Comparison of ENCODE assay signal across 9 mouse cellular contexts in genomic region chr12:88722031-88722690, GRCm38 (mm10). TPM values are rescaled to one million over a fixed set of nuclear protein-coding genes. Genes with fewer than 3 reads are reported as not detected.
DNase-seq lines count a peak whose midpoint lies in the region; ATAC-seq and TF ChIP-seq lines count a peak whose summit lies in the region.
"Had no signal": no experiment of that assay in that cellular context is flagged by ENCODE, and none has a peak within 500 bp of the region (broad histone marks: within the 10 kb centered on the region; RNA-seq: fewer than 3 reads in every experiment).

No protein-coding gene starts in this region.

- no peak for TF ChIP-seq POLR2A in kidney, adult 2 months (IDR thresholded peaks at IDR 0.05; ENCODE audit: low read depth, low read length)

- H3K27me3 ChIP-seq in kidney, embryonic 15.5 days, result peaks cover 6% of the 10 kb centered on the region; the same call in 1 of the 2 replicates
- H3K27me3 ChIP-seq in kidney, adult 2 months (replicated peaks; ENCODE audit: control insufficient read depth, insufficient read depth, low read length), result no peaks in the 10 kb centered on the region; the same call in 1 of the 2 replicates
- H3K27me3 ChIP-seq in embryonic facial prominence, embryonic 12.5 days, result 0 out of 2 replicates have a peak, but pooled peaks cover 2% of the 10 kb centered on the region
- H3K27me3 ChIP-seq in forebrain, postnatal 0 days (ENCODE audit: insufficient read depth, low read length), result no peaks in the 10 kb centered on the region
- no peaks in the 10 kb centered on the region for H3K27me3 ChIP-seq in midbrain, embryonic 12.5 days

- ATAC-seq in kidney, embryonic 15.5 days (replicated peaks; ENCODE audit: low FRiP score), result 0 out of 2 replicates have a peak, but pooled peaks have one; percentile 12
- no peak for ATAC-seq in embryonic facial prominence, embryonic 12.5 days (ENCODE audit: insufficient number of reproducible peaks, insufficient read depth, low FRiP score, low TSS enrichment)
- ATAC-seq in forebrain, postnatal 0 days, result no peak
- ATAC-seq in midbrain, embryonic 12.5 days (ENCODE audit: low FRiP score, low read depth), result peak; percentile 53

- H3K36me3 ChIP-seq in kidney, embryonic 15.5 days, result no peaks in the 10 kb centered on the region
- no peaks in the 10 kb centered on the region for H3K36me3 ChIP-seq in kidney, adult 2 months (ENCODE audit: control insufficient read depth, insufficient read depth, low read length)
- H3K36me3 ChIP-seq in embryonic facial prominence, embryonic 12.5 days, result no peaks in the 10 kb centered on the region
- H3K36me3 ChIP-seq in forebrain, postnatal 0 days (ENCODE audit: insufficient read depth), result no peaks in the 10 kb centered on the region
- H3K36me3 ChIP-seq in midbrain, embryonic 12.5 days, result no peaks in the 10 kb centered on the region

- no peak overlapping the region for H3K4me3 ChIP-seq in kidney, embryonic 15.5 days (replicated peaks)
- H3K4me3 ChIP-seq in kidney, adult 2 months (ENCODE audit: insufficient read depth, low read depth, low read length), result no peak overlapping the region
- no peak overlapping the region for H3K4me3 ChIP-seq in embryonic facial prominence, embryonic 12.5 days
- peak overlapping the region; percentile 50 for H3K4me3 ChIP-seq in forebrain, postnatal 0 days (ENCODE audit: low read depth, low read length)
- H3K4me3 ChIP-seq in midbrain, embryonic 12.5 days, result peak overlapping the region; percentile 43; the same call in 1 of the 2 replicates
- H3K4me3 ChIP-seq: myocyte had no signal

- H3K4me1 ChIP-seq in kidney, embryonic 15.5 days, result 0 out of 2 replicates have a peak, but pooled peaks cover 9% of the 10 kb centered on the region
- H3K4me1 ChIP-seq in kidney, adult 2 months (ENCODE audit: control insufficient read depth, insufficient read depth, low read length), result no peaks in the 10 kb centered on the region
- H3K4me1 ChIP-seq in embryonic facial prominence, embryonic 12.5 days, result no peaks in the 10 kb centered on the region
- no peaks in the 10 kb centered on the region for H3K4me1 ChIP-seq in forebrain, postnatal 0 days (ENCODE audit: insufficient read depth)
- 0 out of 2 replicates have a peak, but pooled peaks cover 4% of the 10 kb centered on the region for H3K4me1 ChIP-seq in midbrain, embryonic 12.5 days

- TF ChIP-seq CTCF in kidney, adult 2 months (conservative IDR thresholded peaks at IDR 0.05; ENCODE audit: insufficient read depth, insufficient read length, low read depth, low read length), result no peak
- TF ChIP-seq CTCF in forebrain, postnatal 0 days (IDR thresholded peaks at IDR 0.05; ENCODE audit: low read depth), result no peak

- no peak overlapping the region for H3K27ac ChIP-seq in kidney, embryonic 15.5 days
- H3K27ac ChIP-seq in kidney, adult 2 months (ENCODE audit: insufficient read depth, low read depth, low read length), result no peak overlapping the region
- H3K27ac ChIP-seq in embryonic facial prominence, embryonic 12.5 days, result no peak overlapping the region
- H3K27ac ChIP-seq in forebrain, postnatal 0 days (ENCODE audit: low read depth, low read length), result no peak overlapping the region
- no peak overlapping the region for H3K27ac ChIP-seq in midbrain, embryonic 12.5 days (replicated peaks)

- WGBS in kidney, embryonic 15.5 days, result 41% methylated on average over 3 of the region's 3 CpGs
- WGBS in kidney, adult 2 months, result 27% methylated on average over 3 of the region's 3 CpGs
- WGBS in embryonic facial prominence, embryonic 12.5 days, result 29% methylated on average over 3 of the region's 3 CpGs
- WGBS in forebrain, postnatal 0 days, result 42% methylated on average over 3 of the region's 3 CpGs
- WGBS in midbrain, embryonic 12.5 days, result 47% methylated on average over 3 of the region's 3 CpGs

- H3K9me3 ChIP-seq in kidney, embryonic 15.5 days (replicated peaks), result no peaks in the 10 kb centered on the region
- no peaks in the 10 kb centered on the region for H3K9me3 ChIP-seq in embryonic facial prominence, embryonic 12.5 days
- H3K9me3 ChIP-seq in forebrain, postnatal 0 days (ENCODE audit: low read length), result no peaks in the 10 kb centered on the region
- H3K9me3 ChIP-seq in midbrain, embryonic 12.5 days, result no peaks in the 10 kb centered on the region

- H3K4me2 ChIP-seq in kidney, embryonic 15.5 days, result peak overlapping the region; percentile 52; the same call in 1 of the 2 replicates
- H3K4me2 ChIP-seq in embryonic facial prominence, embryonic 12.5 days (replicated peaks), result peak overlapping the region; percentile 46
- H3K4me2 ChIP-seq in forebrain, postnatal 0 days (ENCODE audit: low read depth), result peak overlapping the region; percentile 46
- peak overlapping the region; percentile 57 for H3K4me2 ChIP-seq in midbrain, embryonic 12.5 days (replicated peaks)

- DNase-seq in kidney, adult 2 months, result no peak
- no peak for DNase-seq in forebrain, postnatal 0 days
- DNase-seq in cerebellum, adult 11 months, result no peak
- DNase-seq in gastrocnemius, postnatal 10 days, result no peak
- DNase-seq in B cell, adult 2 months, result no peak

- no peak overlapping the region for H3K9ac ChIP-seq in kidney, embryonic 15.5 days
- no peak overlapping the region for H3K9ac ChIP-seq in embryonic facial prominence, embryonic 12.5 days
- peak overlapping the region; percentile 56; the same call in 1 of the 2 replicates for H3K9ac ChIP-seq in forebrain, postnatal 0 days
- no peak overlapping the region for H3K9ac ChIP-seq in midbrain, embryonic 12.5 days (replicated peaks)

RNA-seq across cellular contexts. Expression of gene Nrxn3, which starts 0.5 kb away (rescaled TPM):
- polyA plus RNA-seq in kidney, embryonic 15.5 days (2015; fragmentation: Nextera tagmentation; extraction: Ambion mirVana), result 3.8 and 5.3 TPM in 2 replicates
- 0.39 and 0.65 TPM in 2 replicates for polyA plus RNA-seq in kidney, adult 2 months (2012; rRNA removed)
- 3.7 and 5.0 TPM in 2 replicates for polyA plus RNA-seq in embryonic facial prominence, embryonic 12.5 days (2016; fragmentation: Nextera tagmentation; extraction: Ambion mirVana)
- 60.1 and 94.6 TPM in 2 replicates for total RNA-seq in forebrain, postnatal 0 days (2014; rRNA removed)
- polyA plus RNA-seq in forebrain, postnatal 0 days (2015; fragmentation: Nextera tagmentation; extraction: Ambion mirVana), result 32.7 and 59.9 TPM in 2 replicates
- polyA plus RNA-seq in midbrain, embryonic 12.5 days (2016; fragmentation: Nextera tagmentation; extraction: Ambion mirVana), result 42.5 and 47.3 TPM in 2 replicates
- 1 to 10 TPM in 1 of 2 experiments, under 1 TPM in 1; 0.92 to 1.4 TPM for total RNA-seq in gastrocnemius, postnatal 10 days (2021)

Comparison
In these comparisons a context has a peak if more than half of its experiments do, and no peak if none do; other contexts are left out.
1. ATAC-seq: peak in kidney, embryonic 15.5 days (single experiment) and midbrain, embryonic 12.5 days (single experiment); none in embryonic facial prominence, embryonic 12.5 days (single experiment) and forebrain, postnatal 0 days (single experiment).
2. H3K4me3 ChIP-seq: peak in forebrain, postnatal 0 days (single experiment) and midbrain, embryonic 12.5 days (single experiment); none in kidney, embryonic 15.5 days (single experiment), kidney, adult 2 months (single experiment) and embryonic facial prominence, embryonic 12.5 days (single experiment).
3. Peak in every context shown above with its lines, with median percentiles within 50 percentile points of each other: H3K4me2 ChIP-seq.